Mouse (Mus musculus): Measurements from ENCODE around the gene Arl6ip4.

DNA sequence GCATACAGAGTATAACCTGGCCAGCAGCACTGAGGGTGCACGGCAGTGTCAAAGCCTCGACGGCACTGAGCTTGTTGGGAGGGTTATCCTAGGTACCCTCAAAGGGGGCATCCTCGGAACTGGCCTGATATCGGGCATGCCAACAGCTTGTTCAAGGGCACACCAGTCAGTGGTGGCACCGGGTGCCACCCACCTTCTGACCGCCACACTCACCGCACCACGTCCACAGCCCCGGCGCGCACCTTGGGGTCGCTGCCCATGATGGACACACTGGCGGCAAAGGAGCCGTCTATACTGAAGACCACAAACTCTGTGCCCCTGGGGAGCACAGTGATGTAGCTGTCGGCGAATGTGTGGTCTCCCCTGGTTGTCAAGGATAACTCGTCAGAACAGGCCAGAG is 6.5 kb downstream of the Arl6ip4 start:
- TF ChIP-seq CTCF (IDR thresholded peaks at IDR 0.05; ENCODE audit: low read depth, low read length) (no peak), POLR2A (IDR thresholded peaks at IDR 0.05; ENCODE audit: borderline replicate concordance, low read depth, low read length) (no peak)
